17 mouse cellular contexts compared by ENCODE assay signal in the genomic region with DNA sequence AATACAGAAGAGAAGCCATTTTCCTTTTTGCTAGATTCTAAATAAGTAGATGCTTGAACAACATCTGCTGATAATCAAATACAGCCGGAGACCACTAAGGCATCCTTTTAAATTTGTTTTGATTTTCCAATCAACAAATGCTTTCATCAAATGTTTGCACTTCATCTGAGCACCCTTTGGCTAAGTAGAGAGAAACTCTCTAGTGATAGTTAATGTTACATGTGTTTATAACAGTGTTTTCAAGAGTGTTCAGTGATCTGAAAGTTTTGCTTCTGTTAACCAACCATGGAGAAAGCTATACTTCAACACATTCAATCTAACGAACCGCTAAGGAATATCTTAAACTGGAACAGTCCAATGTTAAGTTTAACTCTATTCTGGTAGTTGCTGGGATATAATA.
"Had no signal": no experiment of that assay in that cellular context is flagged by ENCODE, and none has a peak within 500 bp of the region (broad histone marks: within the 10 kb centered on the region; RNA-seq: fewer than 3 reads in every experiment).

No protein-coding gene starts in this region.

- DNase-seq: liver, embryonic 13.5 days; liver, postnatal 0 days; lung, postnatal 14 days; right cerebral cortex, postnatal 14 days; thymus, adult 2 months; thymus, postnatal 25 days; thymus, postnatal 4 days had no signal

- H3K36me3 ChIP-seq: liver, embryonic 13.5 days; liver, embryonic 15.5 days; midbrain, embryonic 13.5 days; midbrain, embryonic 15.5 days; neural tube, embryonic 12.5 days; stomach, embryonic 15.5 days had no signal

- H3K4me3 ChIP-seq: liver, embryonic 13.5 days; liver, embryonic 15.5 days; megakaryocyte, embryonic 14.5 days; midbrain, embryonic 13.5 days; midbrain, embryonic 15.5 days; neural tube, embryonic 12.5 days; stomach, embryonic 15.5 days had no signal

- H3K27ac ChIP-seq: liver, embryonic 13.5 days; liver, embryonic 15.5 days; macrophage; midbrain, embryonic 13.5 days; midbrain, embryonic 15.5 days; neural tube, embryonic 12.5 days; stomach, embryonic 15.5 days; stomach, postnatal 0 days had no signal

- H3K9me3 ChIP-seq: liver, embryonic 13.5 days; liver, embryonic 15.5 days; megakaryocyte, embryonic 14.5 days; midbrain, embryonic 13.5 days; midbrain, embryonic 15.5 days; neural tube, embryonic 12.5 days; stomach, embryonic 15.5 days had no signal

- H3K4me1 ChIP-seq: liver, embryonic 13.5 days; liver, embryonic 15.5 days; megakaryocyte, embryonic 14.5 days; midbrain, embryonic 13.5 days; midbrain, embryonic 15.5 days; neural tube, embryonic 12.5 days; stomach, embryonic 15.5 days had no signal

- H3K27me3 ChIP-seq: liver, embryonic 13.5 days; liver, embryonic 15.5 days; megakaryocyte, embryonic 14.5 days; midbrain, embryonic 13.5 days; midbrain, embryonic 15.5 days; neural tube, embryonic 12.5 days; stomach, embryonic 15.5 days had no signal

- H3K9ac ChIP-seq: liver, embryonic 13.5 days; liver, embryonic 15.5 days; liver, postnatal 0 days; midbrain, embryonic 13.5 days; midbrain, embryonic 15.5 days; neural tube, embryonic 12.5 days; stomach, embryonic 15.5 days had no signal

- H3K4me2 ChIP-seq: liver, embryonic 11.5 days; liver, embryonic 13.5 days; liver, embryonic 15.5 days; midbrain, embryonic 11.5 days; midbrain, embryonic 13.5 days; midbrain, embryonic 15.5 days; neural tube, embryonic 12.5 days; stomach, embryonic 15.5 days had no signal

- ATAC-seq: liver, postnatal 0 days; midbrain, embryonic 13.5 days; midbrain, embryonic 15.5 days had no signal
